Mouse (Mus musculus): ENCODE measurements around the gene Pde6d.

The Pde6d gene

GRCm38 (mm10) chr1:86503165-86503747 lies 79.2 kb downstream of the Pde6d start:
- in situ Hi-C loops (cut with MseI, MboI) = no loop called here

DNA sequence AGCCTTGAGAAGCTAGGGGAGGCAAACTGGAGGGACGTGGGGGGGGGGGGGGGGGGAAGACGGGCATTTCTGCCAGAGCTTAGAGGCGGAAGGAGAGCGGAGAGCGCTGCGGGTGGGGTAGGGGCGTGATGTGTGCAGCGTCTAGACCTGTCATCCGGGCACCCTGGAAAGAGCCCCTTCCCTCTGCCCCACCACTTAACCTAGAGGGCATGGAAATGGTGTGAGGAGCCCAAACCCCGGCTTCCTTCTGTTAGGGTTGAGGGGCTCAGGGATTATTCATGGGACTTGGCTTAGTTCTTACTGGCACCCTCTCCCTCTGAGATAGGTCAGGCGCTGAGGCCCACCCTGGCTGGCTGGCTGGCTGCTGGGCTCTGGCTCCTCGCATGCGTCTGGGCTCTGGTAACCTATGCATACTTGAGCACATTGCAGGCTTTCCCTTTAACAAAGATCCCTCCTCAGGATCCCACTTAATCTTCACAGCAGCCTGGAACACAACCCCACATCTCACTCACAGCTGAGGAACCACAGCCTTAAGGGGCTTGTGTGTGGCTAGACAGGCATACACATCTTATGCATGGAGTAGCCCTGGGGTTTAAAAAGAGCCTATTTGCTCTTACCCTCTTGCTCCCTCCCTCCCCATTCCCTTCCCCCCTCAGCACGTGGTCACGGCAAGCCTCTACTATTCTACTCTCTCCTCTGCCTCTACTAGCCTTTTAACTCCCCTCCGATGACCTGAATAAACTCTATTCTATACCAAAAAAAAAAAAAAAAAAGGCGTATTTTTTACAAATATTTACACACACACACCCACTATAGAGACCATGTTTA lies 80.0 kb downstream of the Pde6d start:
- in situ Hi-C loops (cut with MseI, MboI) = no loop called here

DNA sequence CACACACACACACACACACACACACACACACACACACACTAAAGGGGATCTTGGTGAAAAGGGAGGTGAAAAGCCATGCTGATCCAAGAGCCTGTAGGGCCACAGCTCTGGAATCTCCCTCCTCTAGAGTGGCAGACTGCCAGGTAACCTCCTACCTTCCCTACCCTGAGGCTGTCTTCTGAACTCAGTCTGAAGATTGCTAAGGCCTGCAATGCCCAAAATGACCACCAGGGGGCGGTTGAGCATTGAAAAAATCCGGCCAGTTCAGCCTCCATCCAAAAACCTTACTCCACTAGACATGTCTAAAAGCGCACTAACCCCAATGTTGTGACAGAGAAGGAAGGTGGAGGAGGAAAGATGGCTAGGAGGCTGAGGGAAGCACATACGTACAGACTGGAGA lies 80.9 kb downstream of the Pde6d start:
- in situ Hi-C loops (cut with MseI, MboI) = no loop called here

DNA sequence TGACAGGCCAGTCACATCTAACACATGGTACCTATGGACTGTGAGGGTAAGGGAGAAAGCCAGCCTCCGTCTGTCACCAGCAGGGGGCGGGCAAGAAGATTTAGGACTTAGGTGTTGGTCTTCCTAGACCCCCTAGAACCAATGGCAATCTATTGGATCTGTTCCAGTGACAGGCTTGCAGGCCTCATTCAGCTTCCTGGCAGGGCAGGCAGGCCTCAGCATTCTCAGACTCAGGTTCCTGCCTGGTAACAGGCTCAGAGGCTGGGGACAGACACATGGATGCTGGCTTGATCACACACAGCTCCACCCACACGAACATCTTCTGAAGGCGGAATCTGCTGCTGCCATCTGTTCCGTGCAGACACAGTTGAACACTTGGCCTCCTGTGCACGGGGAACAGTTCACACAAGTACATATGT lies 81.3 kb downstream of the Pde6d start:
- in situ Hi-C loops (cut with MseI, MboI) = no loop called here

- in situ Hi-C loops (cut with MseI, MboI) = no loop called here
These were observed 81.7 kb downstream of the Pde6d start for GRCm38 (mm10) chr1:86500681-86501080.

DNA sequence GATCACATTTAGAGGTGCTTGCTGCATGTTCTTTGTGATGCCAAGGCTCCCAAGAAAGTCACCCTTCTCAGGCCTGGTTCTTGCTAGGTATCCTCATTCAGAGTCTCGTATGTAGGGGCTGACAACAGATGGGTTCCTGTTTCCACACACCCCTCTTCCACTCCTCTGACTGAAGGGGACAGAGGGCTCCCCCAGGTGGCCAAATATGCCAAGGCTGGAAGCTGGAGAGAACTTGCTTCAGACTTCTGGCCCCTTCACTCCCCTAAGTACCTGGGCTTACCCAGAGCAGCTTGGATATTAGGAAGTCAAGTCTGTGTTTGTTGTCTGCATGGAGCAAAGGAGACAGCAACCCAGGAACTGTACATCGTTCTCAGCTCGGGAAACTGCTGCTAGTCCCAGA lies 82.5 kb downstream of the Pde6d start:
- in situ Hi-C loops (cut with MseI, MboI) = no loop called here

DNA sequence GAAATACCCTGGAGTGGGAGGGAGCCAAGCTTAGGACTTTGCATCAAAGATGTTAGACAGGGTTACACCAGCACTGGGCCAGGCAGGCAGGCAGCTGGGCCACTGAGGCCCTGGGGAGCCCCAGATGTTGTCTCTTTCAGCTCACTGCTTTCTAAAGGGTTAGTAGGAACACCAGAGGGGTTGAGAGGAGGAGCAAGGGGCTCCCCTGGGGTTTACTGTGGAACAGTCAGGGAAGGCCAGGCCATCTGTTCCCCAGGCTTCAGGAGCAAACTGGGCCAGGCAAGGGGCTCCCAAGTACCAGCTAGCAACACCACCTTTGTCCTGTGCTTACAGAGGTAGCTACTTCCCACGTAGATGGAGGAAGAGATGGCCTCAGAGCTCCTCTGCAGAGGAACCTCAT lies 83.8 kb downstream of the Pde6d start:
- in situ Hi-C loops (cut with MseI, MboI) = no loop called here

DNA sequence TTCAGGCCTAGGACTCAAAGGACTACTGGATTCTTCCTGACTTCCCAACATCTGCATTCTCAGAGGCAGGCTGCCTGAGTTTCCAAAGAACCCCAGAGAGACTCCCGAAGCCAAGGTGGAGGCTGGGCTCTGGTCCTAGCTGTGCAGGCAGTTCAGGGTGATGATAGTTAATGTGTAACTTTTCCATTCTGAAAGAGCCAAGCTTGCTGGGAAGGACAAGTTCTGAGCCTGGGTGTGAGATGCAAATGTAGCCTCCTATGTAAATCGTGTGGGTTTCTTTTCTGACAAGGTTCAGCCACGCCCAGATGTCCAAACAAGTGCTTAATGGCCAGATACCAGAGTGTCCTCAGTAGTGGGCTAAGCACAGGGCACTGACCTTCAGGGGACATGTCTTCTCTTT lies 84.4 kb downstream of the Pde6d start:
- in situ Hi-C loops (cut with MseI, MboI) = no loop called here

- in situ Hi-C loops (cut with MseI, MboI) = no loop called here
These were observed 85.1 kb downstream of the Pde6d start for GRCm38 (mm10) chr1:86497361-86497760.

GRCm38 (mm10) chr1:86496340-86496739 lies 86.1 kb downstream of the Pde6d start:
- in situ Hi-C loops (cut with MseI, MboI) = no loop called here

GRCm38 (mm10) chr1:86493783-86494182 lies 88.6 kb downstream of the Pde6d start:
- in situ Hi-C loops (cut with MseI, MboI) = no loop called here

Measured in mouse trophoblast stem cell (cell line).